Mouse (Mus musculus): ENCODE data around the gene Pfkl.
A peak's percentile ranks its signal among the peaks of the same experiment; 100 is the strongest.
"Not testable (repeated sequence)": the region's sequence is repeated elsewhere in the genome, so short reads cannot be mapped to it uniquely, and the experiment has no call there.

The Pfkl gene

GRCm38 (mm10) chr10:77971709-77972553, 38.0 kb downstream of the Pfkl start:
- DNase-seq (ENCODE audit: low spot score) = peak; percentile 71

- no peak for DNase-seq (ENCODE audit: low spot score)
Observed at GRCm38 (mm10) chr10:77971191-77971590, 38.7 kb downstream of the Pfkl start.

- no peak for DNase-seq (ENCODE audit: low spot score)
Observed at GRCm38 (mm10) chr10:77970481-77970880, 39.4 kb downstream of the Pfkl start, which contains the start of gene Trpm2. Gene Trpm2, minus strand, starts transcription at chr10:77970563.

- DNase-seq (ENCODE audit: low spot score) = no peak
Observed at GRCm38 (mm10) chr10:77969973-77970325, 39.9 kb downstream of the Pfkl start.

GRCm38 (mm10) chr10:77969274-77969972, 40.5 kb downstream of the Pfkl start:
- peak; percentile 66 for DNase-seq (ENCODE audit: low spot score)

GRCm38 (mm10) chr10:77963971-77964370, 45.9 kb downstream of the Pfkl start:
- no peak for DNase-seq (ENCODE audit: low spot score)

- no peak for DNase-seq (ENCODE audit: low spot score)
Observed at GRCm38 (mm10) chr10:77962725-77963124, 47.2 kb downstream of the Pfkl start.

GRCm38 (mm10) chr10:77950468-77950867, 59.4 kb downstream of the Pfkl start:
- not testable (repeated sequence) for DNase-seq (ENCODE audit: low spot score)

- no peak for DNase-seq (ENCODE audit: low spot score)
Observed at GRCm38 (mm10) chr10:77939685-77940084, 70.2 kb downstream of the Pfkl start.

All from embryo, embryonic 10.5 days (tissue).